Mouse (Mus musculus) hindbrain, embryonic 10.5 days (tissue): ENCODE data around the gene Scn3b. TPM values are rescaled to one million over a fixed set of nuclear protein-coding genes. Genes with fewer than 3 reads are reported as not detected.

Experiments used
- DNase-seq: peaks from one replicate; pipeline ENCODE4 v3.0.0-alpha.2; 2017; ENCODE audit warnings: low spot score
- H3K27ac ChIP-seq: fragments of 300-500 bp; sonication (generic); 2 replicates; pipeline ENCODE4 v1.5.1; 2016; ENCODE audit warnings: mild to moderate bottlenecking, moderate library complexity
- H3K27me3 ChIP-seq: fragments of 300-500 bp; sonication (generic); 2 replicates; pipeline ENCODE4 v1.6.1; 2016; ENCODE audit warnings: mild to moderate bottlenecking; ENCODE audit not compliant: poor library complexity, insufficient read depth, severe bottlenecking
- H3K36me3 ChIP-seq: fragments of 300-500 bp; sonication (generic); 2 replicates; pipeline ENCODE4 v1.6.1; 2016; ENCODE audit warnings: mild to moderate bottlenecking, moderate library complexity
- H3K4me1 ChIP-seq: fragments of 300-500 bp; sonication (generic); replicated peaks from 2 replicates; pipeline ENCODE4 v1.6.1; 2016; ENCODE audit warnings: mild to moderate bottlenecking
- H3K4me3 ChIP-seq: fragments of 300-500 bp; sonication (generic); 2 replicates; pipeline ENCODE4 v1.5.1; 2016; ENCODE audit warnings: mild to moderate bottlenecking, moderate library complexity
- H3K9me3 ChIP-seq: fragments of 300-500 bp; sonication (generic); 2 replicates; pipeline ENCODE4 v1.6.1; 2016; ENCODE audit warnings: mild to moderate bottlenecking, moderate library complexity
- WGBS: fragments of 180-500 bp; shearing (Covaris S2); methylation state at CpG from one replicate; pipeline ENCODE4 v1.1.7; 2016; 5-methylcytosine and 5-hydroxymethylcytosine counted together
- polyA plus RNA-seq: library from polyadenylated mRNA; unstranded; fragments of >200 nt; fragmentation: Nextera tagmentation; extraction: Ambion mirVana; gene quantifications from 2 replicates; pipeline ENCODE4 v1.2.1, GENCODE M21; 2016

The Scn3b gene
- polyA plus RNA-seq, 1 experiment from 2014 or later, result 12.8 TPM

DNA sequence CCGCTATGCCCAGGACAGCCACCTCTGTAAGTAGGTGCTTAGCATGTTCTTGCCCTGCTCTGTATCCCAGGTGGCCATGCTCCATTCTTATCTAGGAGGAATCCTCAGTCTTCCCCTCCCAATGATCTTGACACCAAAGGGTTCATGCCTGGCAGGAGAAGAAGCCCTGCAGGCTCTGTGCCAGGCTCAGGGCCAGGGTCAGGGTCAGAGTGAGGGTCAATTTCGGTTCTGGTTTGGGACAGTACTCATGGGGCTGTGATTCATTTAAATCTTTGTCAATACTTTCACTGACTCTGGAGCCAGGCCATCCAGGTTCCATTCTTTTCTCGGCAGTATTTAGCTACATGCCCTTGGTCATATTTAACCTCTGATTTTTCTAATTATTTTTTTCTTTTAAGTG, 8.7 kb downstream of the Scn3b start:
- Histone ChIP-seq H3K9me3 (no peaks in the 10 kb centered on the region), H3K4me1 (no peaks in the 10 kb centered on the region)

GRCm38 (mm10) chr9:40279438-40279837, 10.4 kb downstream of the Scn3b start:
- no peak for DNase-seq
- H3K4me3 ChIP-seq, result no peak overlapping the region
- no peaks in the 10 kb centered on the region for H3K4me1 ChIP-seq
- WGBS, result 95% methylated on average over 7 of the region's 7 CpGs
- H3K36me3 ChIP-seq, result no peaks in the 10 kb centered on the region
- H3K27ac ChIP-seq, result no peak overlapping the region
- no peaks in the 10 kb centered on the region for H3K9me3 ChIP-seq
- no peaks in the 10 kb centered on the region for H3K27me3 ChIP-seq

More for the DNA sequence above, 8.7 kb downstream of the Scn3b start:
- Histone ChIP-seq H3K27me3 (no peaks in the 10 kb centered on the region), H3K36me3 (no peaks in the 10 kb centered on the region), H3K27ac (no peak overlapping the region), H3K4me3 (no peak overlapping the region)
- WGBS, result 87% methylated on average over 3 of the region's 3 CpGs
- DNase-seq, result no peak

GRCm38 (mm10) chr9:40282968-40283367, 14.0 kb downstream of the Scn3b start:
- 93% methylated on average over 7 of the region's 7 CpGs for WGBS
- no peak for DNase-seq
- Histone ChIP-seq H3K36me3 (no peaks in the 10 kb centered on the region), H3K27ac (no peak overlapping the region), H3K9me3 (no peaks in the 10 kb centered on the region), H3K4me3 (no peak overlapping the region), H3K4me1 (no peaks in the 10 kb centered on the region), H3K27me3 (no peaks in the 10 kb centered on the region)

DNA sequence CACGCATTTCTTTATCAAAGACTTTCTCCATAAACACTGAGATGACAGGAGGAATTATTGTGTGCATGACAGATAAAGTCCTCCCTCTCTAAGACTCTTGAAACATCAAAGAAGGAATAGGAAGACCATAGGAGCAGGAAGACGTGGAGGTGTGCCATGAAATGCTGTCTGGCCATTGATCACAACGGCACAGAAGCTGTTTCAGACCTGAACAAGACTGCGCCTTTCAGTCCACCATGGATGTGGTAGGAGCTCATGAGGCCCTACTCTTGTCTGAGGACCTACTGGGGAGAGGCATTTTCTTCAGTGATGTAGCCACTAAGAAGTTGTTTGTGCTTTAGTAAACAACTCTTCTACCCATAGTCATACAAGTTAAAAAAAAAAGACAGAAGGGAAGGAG, 23.5 kb downstream of the Scn3b start:
- H3K36me3 ChIP-seq, result peaks cover 22% of the 10 kb centered on the region
- H3K27me3 ChIP-seq, result no peaks in the 10 kb centered on the region
- H3K9me3 ChIP-seq, result no peaks in the 10 kb centered on the region
- no peak for DNase-seq
- no peak overlapping the region for H3K27ac ChIP-seq
- WGBS, result 92% methylated on average over 4 of the region's 4 CpGs
- H3K4me1 ChIP-seq, result no peaks in the 10 kb centered on the region
- H3K4me3 ChIP-seq, result no peak overlapping the region

- 95% methylated on average over 8 of the region's 8 CpGs for WGBS
Measured at GRCm38 (mm10) chr9:40293286-40293685, 24.3 kb downstream of the Scn3b start.

DNA sequence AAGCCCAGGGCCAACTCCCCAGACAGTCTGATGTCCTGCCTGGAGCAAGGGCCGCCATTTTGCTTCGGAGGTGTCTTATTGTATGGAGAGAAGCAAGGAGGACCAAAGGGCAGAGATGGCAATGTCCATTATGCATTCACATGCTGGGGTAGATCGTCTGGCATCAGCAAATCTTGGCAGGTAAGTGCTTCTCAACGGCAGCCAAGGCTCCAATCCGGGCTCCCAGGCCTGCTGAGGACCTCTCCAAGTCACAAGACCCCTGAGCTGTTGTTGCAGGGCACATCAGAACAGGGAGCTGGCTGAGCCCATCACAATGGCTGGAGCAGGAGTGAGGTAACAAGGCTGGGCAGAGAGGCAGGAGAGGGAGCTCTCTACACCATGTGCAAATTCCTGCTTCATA, 24.7 kb downstream of the Scn3b start:
- no peak for DNase-seq
- H3K27ac ChIP-seq, result no peak overlapping the region
- H3K27me3 ChIP-seq, result no peaks in the 10 kb centered on the region
- H3K36me3 ChIP-seq, result peaks cover 27% of the 10 kb centered on the region
- H3K4me3 ChIP-seq, result no peak overlapping the region
- no peaks in the 10 kb centered on the region for H3K4me1 ChIP-seq
- no peaks in the 10 kb centered on the region for H3K9me3 ChIP-seq
- WGBS, result 88% methylated on average over 5 of the region's 5 CpGs

More at GRCm38 (mm10) chr9:40293286-40293685, 24.3 kb downstream of the Scn3b start:
- Histone ChIP-seq H3K4me3 (no peak overlapping the region), H3K27ac (no peak overlapping the region), H3K36me3 (peaks cover 23% of the 10 kb centered on the region), H3K9me3 (no peaks in the 10 kb centered on the region), H3K27me3 (no peaks in the 10 kb centered on the region), H3K4me1 (no peaks in the 10 kb centered on the region)
- no peak for DNase-seq

DNA sequence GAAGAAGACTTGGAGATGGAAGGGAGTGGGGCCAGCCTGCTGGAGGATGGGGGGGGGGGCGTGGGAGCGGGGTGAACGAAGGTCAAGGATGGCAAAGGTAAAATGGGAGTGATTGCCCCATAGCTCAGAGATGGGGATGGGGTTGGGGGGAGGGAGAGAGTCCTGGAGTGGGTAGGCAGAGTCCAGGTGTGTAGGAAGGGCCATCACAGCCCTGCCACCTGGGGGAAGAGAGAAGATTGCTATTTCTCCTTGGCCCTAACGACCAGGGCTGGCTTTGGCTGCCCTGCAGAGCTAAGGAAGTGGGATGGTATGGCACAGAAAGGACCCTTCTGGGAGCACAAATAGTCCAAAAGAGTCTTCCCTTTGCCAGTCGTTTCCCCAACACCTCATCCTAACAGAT, 25.2 kb downstream of the Scn3b start:
- Histone ChIP-seq H3K4me1 (no peaks in the 10 kb centered on the region), H3K27me3 (no peaks in the 10 kb centered on the region), H3K9me3 (no peaks in the 10 kb centered on the region), H3K27ac (no peak overlapping the region), H3K36me3 (peaks cover 32% of the 10 kb centered on the region), H3K4me3 (no peak overlapping the region)
- no peak for DNase-seq
- WGBS, result 88% methylated on average over 5 of the region's 5 CpGs

- WGBS, result 92% methylated on average over 1 of the region's 1 CpGs
- no peaks in the 10 kb centered on the region for H3K4me1 ChIP-seq
- H3K27ac ChIP-seq, result no peak overlapping the region
Measured at GRCm38 (mm10) chr9:40294866-40295265, 25.8 kb downstream of the Scn3b start.

GRCm38 (mm10) chr9:40296251-40296650, 27.2 kb downstream of the Scn3b start:
- DNase-seq, result no peak
- H3K27ac ChIP-seq, result no peak overlapping the region
- H3K27me3 ChIP-seq, result no peaks in the 10 kb centered on the region
- 92% methylated on average over 5 of the region's 5 CpGs for WGBS
- peaks cover 50% of the 10 kb centered on the region for H3K36me3 ChIP-seq
- H3K4me1 ChIP-seq, result no peaks in the 10 kb centered on the region
- H3K9me3 ChIP-seq, result no peaks in the 10 kb centered on the region
- H3K4me3 ChIP-seq, result no peak overlapping the region

More at GRCm38 (mm10) chr9:40294866-40295265, 25.8 kb downstream of the Scn3b start:
- H3K9me3 ChIP-seq, result no peaks in the 10 kb centered on the region
- no peaks in the 10 kb centered on the region for H3K27me3 ChIP-seq
- H3K36me3 ChIP-seq, result peaks cover 39% of the 10 kb centered on the region
- no peak overlapping the region for H3K4me3 ChIP-seq
- no peak for DNase-seq

DNA sequence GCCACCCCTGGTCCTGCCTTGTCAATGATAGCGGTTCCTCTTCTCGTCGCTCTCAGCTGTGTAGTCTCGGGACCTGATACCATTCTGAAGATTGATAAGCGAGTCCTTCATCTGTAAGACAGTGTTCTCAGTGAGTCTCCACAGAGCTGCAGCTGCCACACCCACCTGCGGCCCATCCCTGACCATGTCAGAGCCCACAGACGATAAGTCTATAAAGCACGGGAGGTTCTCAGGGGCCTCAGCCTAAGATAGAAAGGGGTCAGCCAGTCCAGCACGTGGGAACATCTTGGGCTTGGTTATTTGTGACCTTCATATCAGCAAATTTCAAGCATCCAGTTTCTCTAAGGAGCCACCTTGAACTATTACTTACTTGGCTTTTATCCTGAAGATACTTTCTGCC, 29.0 kb downstream of the Scn3b start:
- WGBS, result 94% methylated on average over 9 of the region's 9 CpGs
- Histone ChIP-seq H3K4me3 (no peak overlapping the region), H3K36me3 (peaks cover 61% of the 10 kb centered on the region)

GRCm38 (mm10) chr9:40299323-40299722, 30.3 kb downstream of the Scn3b start:
- Histone ChIP-seq H3K36me3 (peaks cover 62% of the 10 kb centered on the region), H3K4me3 (no peak overlapping the region), H3K27ac (no peak overlapping the region), H3K4me1 (no peaks in the 10 kb centered on the region), H3K27me3 (no peaks in the 10 kb centered on the region), H3K9me3 (no peaks in the 10 kb centered on the region)
- DNase-seq, result no peak
- 95% methylated on average over 7 of the region's 7 CpGs for WGBS

More for the DNA sequence above, 29.0 kb downstream of the Scn3b start:
- DNase-seq, result no peak
- Histone ChIP-seq H3K4me1 (no peaks in the 10 kb centered on the region), H3K27ac (no peak overlapping the region), H3K9me3 (no peaks in the 10 kb centered on the region), H3K27me3 (no peaks in the 10 kb centered on the region)

DNA sequence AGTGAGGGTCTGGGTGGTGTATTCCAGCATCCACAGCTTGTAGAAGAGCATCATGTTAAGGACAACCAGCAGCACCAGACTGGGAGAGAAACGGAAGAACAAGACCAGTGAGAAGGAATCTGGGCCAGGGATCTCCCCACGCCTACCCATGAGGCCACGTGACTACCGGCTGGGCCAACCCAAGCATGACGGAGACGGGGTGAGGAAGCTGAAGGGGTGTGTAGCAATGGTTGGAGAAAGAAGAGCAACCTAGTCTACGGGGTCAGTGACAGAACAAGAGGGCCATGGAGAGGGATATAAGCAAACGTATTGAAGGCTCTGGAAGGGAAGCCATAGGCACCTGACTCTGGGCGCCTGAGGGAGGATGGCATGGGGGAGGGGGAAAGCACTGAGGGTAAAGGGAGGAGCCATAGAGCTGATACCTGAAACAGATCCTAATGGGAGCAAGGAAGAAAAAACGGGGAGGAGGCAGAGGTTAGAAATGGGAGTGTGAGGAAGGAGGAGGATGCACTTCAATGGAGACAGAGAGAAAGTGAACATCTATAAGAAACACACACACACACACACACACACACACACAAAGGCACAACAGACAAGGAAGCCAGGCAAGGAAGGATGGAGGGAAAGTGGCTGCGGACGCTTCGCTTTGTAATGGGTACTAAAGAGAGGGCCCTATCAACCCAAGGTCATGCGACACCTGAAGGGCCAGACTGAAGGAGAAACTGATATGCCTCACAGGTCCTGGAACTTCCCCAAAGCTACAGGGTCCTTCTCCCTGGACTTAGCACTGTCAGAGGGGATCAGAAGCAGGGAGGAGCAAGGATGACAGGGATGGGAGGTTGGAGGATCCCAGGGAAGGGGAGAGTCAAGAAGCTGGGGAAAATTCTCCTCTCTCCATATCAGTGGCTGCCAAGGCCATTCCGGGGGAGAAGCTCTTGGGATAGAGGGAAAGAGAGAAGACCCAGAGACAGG, 31.3 kb downstream of the Scn3b start:
- no peak for DNase-seq
- 86% methylated on average over 15 of the region's 15 CpGs for WGBS
- Histone ChIP-seq H3K4me1 (no peaks in the 10 kb centered on the region), H3K27me3 (no peaks in the 10 kb centered on the region), H3K27ac (no peak overlapping the region), H3K9me3 (no peaks in the 10 kb centered on the region), H3K4me3 (no peak overlapping the region), H3K36me3 (peaks cover 70% of the 10 kb centered on the region)

DNA sequence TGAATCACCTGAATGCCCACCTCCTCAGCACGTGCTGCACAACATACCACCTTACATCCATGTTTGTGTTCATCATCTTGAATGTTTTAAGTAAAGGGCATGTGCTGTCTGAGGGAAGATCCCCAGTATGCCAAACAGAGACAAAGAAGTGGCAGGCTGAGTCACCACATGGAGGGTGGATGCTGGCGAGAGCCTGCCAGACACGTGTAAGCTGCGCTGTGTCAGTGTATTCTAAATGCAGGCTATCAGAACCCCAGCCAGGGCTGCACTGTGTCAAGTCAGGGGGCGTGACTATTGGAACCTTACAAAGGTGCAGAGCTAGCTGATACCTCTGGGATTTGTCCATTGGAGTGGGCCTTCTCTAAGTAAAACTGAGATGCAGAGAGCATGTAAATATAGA, 32.5 kb downstream of the Scn3b start:
- Histone ChIP-seq H3K9me3 (no peaks in the 10 kb centered on the region), H3K27me3 (no peaks in the 10 kb centered on the region), H3K27ac (no peak overlapping the region), H3K36me3 (peaks cover 81% of the 10 kb centered on the region), H3K4me3 (no peak overlapping the region), H3K4me1 (no peaks in the 10 kb centered on the region)
- no peak for DNase-seq
- 90% methylated on average over 5 of the region's 5 CpGs for WGBS
